Mouse (Mus musculus) kidney, adult 2 months (tissue): ENCODE results near the gene Lgals8. TPM values are rescaled to one million over a fixed set of nuclear protein-coding genes. Genes with fewer than 3 reads are reported as not detected.
A peak's percentile ranks its signal among the peaks of the same experiment; 100 is the strongest.
"Not testable (repeated sequence)": the region's sequence is repeated elsewhere in the genome, so short reads cannot be mapped to it uniquely, and the experiment has no call there.

Experiments used
- DNase-seq: peaks from one replicate; pipeline ENCODE4 v3.0.0; 2021
- H3K27ac ChIP-seq: fragments of 200-500 bp; 2 replicates; pipeline ENCODE4 v1.5.1; 2012; ENCODE audit warnings: low read depth, low read length, control low read depth, inconsistent platforms; ENCODE audit not compliant: insufficient read depth
- H3K27me3 ChIP-seq: fragments of 200-500 bp; replicated peaks from 2 replicates; pipeline ENCODE4 v1.6.1; 2012; ENCODE audit warnings: mild to moderate bottlenecking, moderate library complexity, low read length, inconsistent platforms; ENCODE audit not compliant: control insufficient read depth, insufficient read depth
- H3K36me3 ChIP-seq: fragments of 200-500 bp; 2 replicates; pipeline ENCODE4 v1.6.1; 2012; ENCODE audit warnings: mild to moderate bottlenecking, moderate library complexity, low read length, inconsistent platforms; ENCODE audit not compliant: control insufficient read depth, insufficient read depth
- H3K4me1 ChIP-seq: fragments of 200-500 bp; 2 replicates; pipeline ENCODE4 v1.6.1; 2011; ENCODE audit warnings: low read length; ENCODE audit not compliant: control insufficient read depth, insufficient read depth
- H3K4me3 ChIP-seq: fragments of 200-500 bp; 2 replicates; pipeline ENCODE4 v1.5.1; 2011; ENCODE audit warnings: mild to moderate bottlenecking, low read depth, low read length, control low read depth; ENCODE audit not compliant: insufficient read depth
- CTCF ChIP-seq: fragments of 200-500 bp; conservative IDR thresholded peaks from 2 replicates; pipeline ENCODE4 v1.5.1; 2011; ENCODE audit warnings: low read depth, mild to moderate bottlenecking, control low read depth, low read length, moderate library complexity, mixed read lengths; ENCODE audit not compliant: insufficient read depth, insufficient read length
- POLR2A ChIP-seq: fragments of 200-500 bp; IDR thresholded peaks from one replicate; pipeline ENCODE4 v1.6.1; 2011; ENCODE audit warnings: low read depth, low read length, control low read depth
- WGBS: fragments of 180-500 bp; shearing (Covaris S2); methylation state at CpG from one replicate; pipeline ENCODE4 v1.1.7; 2018; 5-methylcytosine and 5-hydroxymethylcytosine counted together
- polyA plus RNA-seq: library from polyadenylated mRNA; depleted of rRNA; stranded (reverse); fragments of >200 nt; gene quantifications from 2 replicates; pipeline ENCODE4 v1.2.3, GENCODE M21; 2012

Lgals8 gene
- polyA plus RNA-seq, 1 experiment: 40.3 TPM

- DNase-seq: peak; percentile 72
Observed at GRCm38 (mm10) chr13:12476886-12477285, 12.1 kb upstream of the Lgals8 start.

GRCm38 (mm10) chr13:12475239-12475638 lies 10.5 kb upstream of the Lgals8 start:
- Histone ChIP-seq H3K27ac (no peak overlapping the region), H3K4me1 (peaks cover 5% of the 10 kb centered on the region; the same call in 1 of the 2 replicates), H3K27me3 (no peaks in the 10 kb centered on the region), H3K36me3 (no peaks in the 10 kb centered on the region), H3K4me3 (no peak overlapping the region)
- TF ChIP-seq POLR2A (no peak), CTCF (no peak)
- WGBS: 83% methylated on average over 6 of the region's 6 CpGs
- no peak for DNase-seq

More at GRCm38 (mm10) chr13:12476886-12477285, 12.1 kb upstream of the Lgals8 start:
- Histone ChIP-seq H3K4me1 (peaks cover 5% of the 10 kb centered on the region; the same call in 1 of the 2 replicates), H3K27me3 (no peaks in the 10 kb centered on the region), H3K36me3 (no peaks in the 10 kb centered on the region), H3K4me3 (no peak overlapping the region), H3K27ac (no peak overlapping the region)
- TF ChIP-seq CTCF (no peak), POLR2A (no peak)
- 53% methylated on average over 4 of the region's 4 CpGs for WGBS

- H3K36me3 ChIP-seq: no peaks in the 10 kb centered on the region
- H3K4me3 ChIP-seq: no peak overlapping the region
- WGBS: 36% methylated on average over 8 of the region's 8 CpGs
- peak; percentile 73 for TF ChIP-seq CTCF
- no peak for TF ChIP-seq POLR2A
- H3K27ac ChIP-seq: no peak overlapping the region
- peak; percentile 71 for DNase-seq
- no peaks in the 10 kb centered on the region for H3K27me3 ChIP-seq
- H3K4me1 ChIP-seq: peaks cover 5% of the 10 kb centered on the region; the same call in 1 of the 2 replicates
Observed at GRCm38 (mm10) chr13:12473724-12474378, 9.1 kb upstream of the Lgals8 start.

- Histone ChIP-seq H3K4me1 (no peaks in the 10 kb centered on the region), H3K36me3 (no peaks in the 10 kb centered on the region), H3K27me3 (no peaks in the 10 kb centered on the region), H3K4me3 (no peak overlapping the region), H3K27ac (no peak overlapping the region)
- DNase-seq: peak; percentile 27
- 85% methylated on average over 1 of the region's 1 CpGs for WGBS
- TF ChIP-seq CTCF (no peak), POLR2A (no peak)
Observed at GRCm38 (mm10) chr13:12468488-12468887, 3.7 kb upstream of the Lgals8 start.

- H3K4me1 ChIP-seq, H3K27ac ChIP-seq, H3K27me3 ChIP-seq, H3K36me3 ChIP-seq, H3K4me3 ChIP-seq: not testable (repeated sequence)
- DNase-seq: peak; percentile 65
- WGBS: 71% methylated on average over 6 of the region's 6 CpGs
Observed at GRCm38 (mm10) chr13:12464159-12464558, 585 bp downstream of the Lgals8 start.

- H3K27me3 ChIP-seq: no peaks in the 10 kb centered on the region
- WGBS: 82% methylated on average over 4 of the region's 4 CpGs
- no peaks in the 10 kb centered on the region for H3K36me3 ChIP-seq
- H3K4me3 ChIP-seq: no peak overlapping the region
- DNase-seq: no peak
- 0 out of 2 replicates have a peak, but pooled peaks cover 4% of the 10 kb centered on the region for H3K4me1 ChIP-seq
- H3K27ac ChIP-seq: no peak overlapping the region
- TF ChIP-seq POLR2A: no peak
- no peak for TF ChIP-seq CTCF
Observed at GRCm38 (mm10) chr13:12462623-12463022, 2.1 kb downstream of the Lgals8 start.

GRCm38 (mm10) chr13:12461730-12462119 lies 3.0 kb downstream of the Lgals8 start:
- no peak for TF ChIP-seq CTCF
- peak overlapping the region; percentile 99 for H3K4me3 ChIP-seq
- peak overlapping the region; percentile 37 for H3K27ac ChIP-seq
- no peaks in the 10 kb centered on the region for H3K36me3 ChIP-seq
- DNase-seq: peak; percentile 50
- H3K4me1 ChIP-seq: peaks cover 4% of the 10 kb centered on the region; the same call in 1 of the 2 replicates
- no peaks in the 10 kb centered on the region for H3K27me3 ChIP-seq
- 3% methylated on average over 7 of the region's 7 CpGs for WGBS
